Mouse (Mus musculus) heart, adult 2 months (tissue): ENCODE results near the gene Ccnq.

ENCODE experiments used
- EP300 ChIP-seq: fragments of 200-500 bp; IDR thresholded peaks from 2 replicates; pipeline ENCODE4 v1.6.1; 2011; ENCODE audit warnings: low read depth, low read length, control low read depth; ENCODE audit not compliant: insufficient read depth
- POLR2A ChIP-seq: fragments of 200-500 bp; IDR thresholded peaks from 2 replicates; pipeline ENCODE4 v1.6.1; 2011; ENCODE audit warnings: mild to moderate bottlenecking, low read depth, low read length, control low read depth; ENCODE audit not compliant: insufficient read depth

- TF ChIP-seq POLR2A: no peak
- TF ChIP-seq EP300: no peak
These were observed 9.6 kb upstream of the Ccnq start for GRCm38 (mm10) chr11:78761086-78761485.
